10 mouse cellular contexts compared by ENCODE assay signal in the genomic region with DNA sequence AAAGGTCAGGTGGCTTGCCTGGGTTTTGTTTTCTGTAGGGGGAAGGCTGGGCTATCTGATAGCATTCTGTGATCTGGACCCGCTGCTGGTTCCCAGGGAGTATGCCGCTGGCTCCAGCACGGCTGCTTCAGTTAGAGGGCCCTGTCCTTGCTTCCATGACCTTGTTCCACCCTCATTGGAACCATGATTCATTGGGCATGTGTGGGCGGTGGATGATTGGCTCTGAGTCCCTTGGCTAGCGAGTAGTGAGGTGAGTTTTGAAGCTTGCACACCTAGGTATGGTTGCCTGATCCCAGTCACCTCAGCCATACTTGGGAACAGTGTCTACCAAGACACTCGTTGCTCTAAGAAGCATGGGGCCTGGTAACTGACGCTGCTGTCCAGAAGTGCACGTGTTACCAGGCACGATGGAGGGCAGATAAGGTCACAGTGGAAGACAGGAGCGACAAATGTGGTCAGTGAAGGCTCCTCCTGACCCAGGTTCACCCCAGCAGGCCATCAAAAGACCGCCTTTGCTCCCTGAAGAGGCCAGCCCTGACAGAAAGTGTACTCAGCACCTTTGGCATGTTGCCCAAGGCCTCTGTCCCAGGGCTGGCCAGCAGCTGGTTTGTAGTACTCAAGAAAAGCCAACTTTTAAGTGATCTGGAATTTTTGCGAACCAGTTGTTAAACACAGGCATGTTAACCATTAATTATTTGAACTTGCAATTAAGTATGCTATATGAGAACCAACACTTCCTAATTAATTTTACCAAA. TPM values are rescaled to one million over a fixed set of nuclear protein-coding genes. Genes with fewer than 3 reads are reported as not detected.
DNase-seq lines count a peak whose midpoint lies in the region; ATAC-seq lines count a peak whose summit lies in the region.
"Had no signal": no experiment of that assay in that cellular context is flagged by ENCODE, and none has a peak within 500 bp of the region (broad histone marks: within the 10 kb centered on the region; RNA-seq: fewer than 3 reads in every experiment).

No protein-coding gene starts in this region.

- no peaks in the 10 kb centered on the region for H3K36me3 ChIP-seq in heart, embryonic 12.5 days
- H3K36me3 ChIP-seq in forebrain, embryonic 12.5 days (replicated peaks), result no peaks in the 10 kb centered on the region
- no peaks in the 10 kb centered on the region for H3K36me3 ChIP-seq in forebrain, embryonic 15.5 days
- H3K36me3 ChIP-seq: midbrain, embryonic 12.5 days had no signal

- H3K4me1 ChIP-seq in heart, embryonic 12.5 days (replicated peaks), result peaks cover 7% of the 10 kb centered on the region
- no peaks in the 10 kb centered on the region for H3K4me1 ChIP-seq in forebrain, embryonic 12.5 days
- no peaks in the 10 kb centered on the region for H3K4me1 ChIP-seq in forebrain, embryonic 15.5 days
- H3K4me1 ChIP-seq: midbrain, embryonic 12.5 days had no signal

- H3K9ac ChIP-seq in heart, embryonic 12.5 days, result no peak overlapping the region
- no peak overlapping the region for H3K9ac ChIP-seq in forebrain, embryonic 12.5 days
- H3K9ac ChIP-seq in forebrain, embryonic 15.5 days (replicated peaks), result no peak overlapping the region
- H3K9ac ChIP-seq: midbrain, embryonic 12.5 days had no signal

- peak; percentile 51 to 52 for DNase-seq in heart, adult 18-20 months
- DNase-seq in adrenal gland, adult 2 months, result peak; percentile 89
- DNase-seq in heart, postnatal 4 days, result peak; percentile 72
- DNase-seq in ovary, adult 18-20 months (ENCODE audit: low spot score), result peak; percentile 69
- DNase-seq: cerebellum, adult 2 months had no signal

- 59% methylated on average over 12 of the region's 12 CpGs for WGBS in heart, embryonic 12.5 days
- WGBS in forebrain, embryonic 12.5 days, result 86% methylated on average over 12 of the region's 12 CpGs
- 82% methylated on average over 12 of the region's 12 CpGs for WGBS in forebrain, embryonic 15.5 days

- no peak overlapping the region for H3K4me3 ChIP-seq in heart, embryonic 12.5 days
- H3K4me3 ChIP-seq in forebrain, embryonic 12.5 days (replicated peaks), result no peak overlapping the region
- no peak overlapping the region for H3K4me3 ChIP-seq in forebrain, embryonic 15.5 days
- H3K4me3 ChIP-seq: midbrain, embryonic 12.5 days had no signal

- no peaks in the 10 kb centered on the region for H3K27me3 ChIP-seq in heart, embryonic 12.5 days (replicated peaks)
- no peaks in the 10 kb centered on the region for H3K27me3 ChIP-seq in forebrain, embryonic 12.5 days
- H3K27me3 ChIP-seq in forebrain, embryonic 15.5 days, result no peaks in the 10 kb centered on the region

- no peak overlapping the region for H3K4me2 ChIP-seq in heart, embryonic 12.5 days
- no peak overlapping the region for H3K4me2 ChIP-seq in forebrain, embryonic 12.5 days
- H3K4me2 ChIP-seq in forebrain, embryonic 15.5 days (replicated peaks), result no peak overlapping the region
- H3K4me2 ChIP-seq: midbrain, embryonic 12.5 days had no signal

- no peaks in the 10 kb centered on the region for H3K9me3 ChIP-seq in heart, embryonic 12.5 days (replicated peaks)
- H3K9me3 ChIP-seq in forebrain, embryonic 12.5 days, result no peaks in the 10 kb centered on the region
- no peaks in the 10 kb centered on the region for H3K9me3 ChIP-seq in forebrain, embryonic 15.5 days
- H3K9me3 ChIP-seq: midbrain, embryonic 12.5 days had no signal

- H3K27ac ChIP-seq in heart, embryonic 12.5 days (ENCODE audit: poor library complexity, severe bottlenecking), result no peak overlapping the region
- no peak overlapping the region for H3K27ac ChIP-seq in forebrain, embryonic 12.5 days
- H3K27ac ChIP-seq in forebrain, embryonic 15.5 days (replicated peaks), result no peak overlapping the region
- H3K27ac ChIP-seq: midbrain, embryonic 12.5 days had no signal

- no peak for ATAC-seq in heart, embryonic 12.5 days (ENCODE audit: insufficient number of reproducible peaks, low FRiP score)
- no peak for ATAC-seq in CD4-positive, CD25-positive, alpha-beta regulatory T cell, adult 4 months
- ATAC-seq in forebrain, embryonic 12.5 days (ENCODE audit: low FRiP score), result no peak
- ATAC-seq in forebrain, embryonic 15.5 days (replicated peaks), result no peak

RNA-seq across cellular contexts. Expression of a gene that starts 46.5 kb away (rescaled TPM):
- total RNA-seq in heart, adult 18-20 months (2021), result 10 to 100 TPM; 20.1 to 24.0 TPM
- 39.2 and 39.3 TPM in 2 replicates for polyA plus RNA-seq in heart, embryonic 12.5 days (2016; fragmentation: Nextera tagmentation; extraction: Ambion mirVana)
- total RNA-seq in adrenal gland, adult 2 months (2021), result 10 to 100 TPM; 69.7 to 71.2 TPM
- 99.5 and 109 TPM in 2 replicates for polyA plus RNA-seq in adrenal gland, adult 2 months (2012; rRNA removed)
- 10 to 100 TPM; 17.2 to 20.1 TPM for total RNA-seq in heart, postnatal 4 days (2021)
- polyA plus RNA-seq in CD4-positive, CD25-positive, alpha-beta regulatory T cell, adult 4 months (2017; shearing (Covaris generic)), result 100 to 1,000 TPM in 1 of 2 experiments, 10 to 100 TPM in 1; 95.8 to 117 TPM
- polyA plus RNA-seq in forebrain, embryonic 12.5 days (2016; fragmentation: Nextera tagmentation; extraction: Ambion mirVana), result 58.8 and 60.9 TPM in 2 replicates
- 82.2 and 85.3 TPM in 2 replicates for polyA plus RNA-seq in forebrain, embryonic 15.5 days (2015; fragmentation: Nextera tagmentation; extraction: Ambion mirVana)
